Mouse (Mus musculus): ENCODE measurements around the gene Gda.

The Gda gene

DNA sequence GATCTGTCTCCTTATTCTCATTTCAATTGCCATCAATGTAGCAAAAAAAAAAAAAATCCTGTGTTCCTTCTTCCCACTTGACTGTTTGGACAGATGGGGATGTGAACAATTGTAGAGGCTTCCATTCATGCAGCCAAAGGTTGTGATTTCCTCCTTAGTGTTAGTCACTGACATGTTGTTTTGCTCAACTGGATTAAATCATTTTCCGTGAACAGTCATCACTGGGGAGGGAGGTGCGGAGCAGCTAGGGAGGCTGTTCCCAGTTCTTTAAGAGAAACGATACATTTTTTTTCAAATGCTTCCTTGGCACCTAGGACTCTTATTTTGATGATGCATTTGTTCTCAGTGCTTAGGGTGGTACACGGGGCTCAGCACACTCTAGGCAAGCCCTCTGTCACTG lies 15.8 kb downstream of the Gda start:
- DNase-seq (ENCODE audit: low spot score), result no peak

DNA sequence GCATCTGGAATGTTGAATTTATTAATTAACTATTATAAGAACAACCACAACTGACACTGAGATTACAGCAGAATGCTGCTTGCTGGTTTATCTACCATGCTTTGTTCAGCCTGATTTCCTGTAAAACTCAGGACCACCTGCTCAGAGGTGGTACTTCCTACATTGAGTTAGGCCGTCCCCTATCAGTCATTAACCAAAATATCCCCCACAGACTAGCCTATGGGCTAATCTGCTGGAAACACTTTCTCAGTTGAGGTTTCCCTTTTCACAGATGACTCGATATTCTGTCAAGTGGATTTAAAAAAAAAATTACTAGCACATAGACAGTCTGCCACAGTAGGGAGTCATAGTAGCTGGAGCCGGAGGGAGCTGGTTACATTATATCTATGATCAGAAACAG lies 31.5 kb downstream of the Gda start:
- no peak for DNase-seq (ENCODE audit: low spot score)

DNA sequence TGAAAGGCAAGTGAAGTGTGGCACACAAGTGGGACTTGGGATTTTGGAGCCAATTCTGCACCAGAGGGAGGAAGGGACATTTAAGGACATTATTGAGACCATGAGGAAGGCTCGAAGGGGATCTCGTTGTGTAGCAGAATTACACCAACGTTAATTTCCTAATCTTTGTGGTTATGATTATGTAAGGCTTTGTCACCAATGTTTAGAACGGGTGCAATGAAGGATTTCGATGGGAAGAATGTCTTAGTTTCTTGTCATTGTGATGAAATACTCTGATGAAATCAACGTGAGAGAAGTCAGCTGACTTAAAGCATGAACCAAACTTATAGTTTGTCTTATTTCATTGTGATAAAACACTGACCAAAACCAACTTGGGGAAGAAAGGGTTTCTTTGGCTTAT lies 32.4 kb downstream of the Gda start:
- DNase-seq (ENCODE audit: low spot score), result no peak

DNA sequence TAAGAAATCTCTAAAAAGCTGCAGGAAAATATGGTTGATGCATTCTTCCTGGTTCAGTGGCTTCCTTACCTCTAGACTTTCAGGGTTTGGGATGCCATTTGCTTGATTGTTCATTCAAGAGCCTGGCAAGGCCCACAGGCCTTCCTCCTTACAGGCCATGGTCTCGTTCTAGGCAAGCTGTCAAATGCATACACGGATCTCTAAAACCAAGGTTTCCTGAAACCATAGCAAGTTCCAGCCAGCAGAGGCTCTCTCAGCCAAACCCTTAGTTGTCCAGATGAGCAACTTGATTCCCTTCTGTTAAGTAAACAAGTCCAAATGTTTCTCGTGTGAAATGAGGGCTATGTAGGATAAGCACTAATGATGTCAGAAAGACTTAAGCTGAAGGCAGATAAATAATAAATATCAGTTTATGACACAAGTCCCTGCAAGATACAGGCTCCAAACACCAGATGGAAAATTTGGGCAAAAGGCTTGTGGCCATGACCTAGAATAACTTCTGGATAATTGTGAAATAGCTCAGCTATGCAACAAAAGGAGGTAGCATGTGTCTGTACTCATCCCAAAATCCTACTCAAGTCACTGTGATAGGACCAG lies 34.0 kb downstream of the Gda start:
- no peak for DNase-seq (ENCODE audit: low spot score)

DNA sequence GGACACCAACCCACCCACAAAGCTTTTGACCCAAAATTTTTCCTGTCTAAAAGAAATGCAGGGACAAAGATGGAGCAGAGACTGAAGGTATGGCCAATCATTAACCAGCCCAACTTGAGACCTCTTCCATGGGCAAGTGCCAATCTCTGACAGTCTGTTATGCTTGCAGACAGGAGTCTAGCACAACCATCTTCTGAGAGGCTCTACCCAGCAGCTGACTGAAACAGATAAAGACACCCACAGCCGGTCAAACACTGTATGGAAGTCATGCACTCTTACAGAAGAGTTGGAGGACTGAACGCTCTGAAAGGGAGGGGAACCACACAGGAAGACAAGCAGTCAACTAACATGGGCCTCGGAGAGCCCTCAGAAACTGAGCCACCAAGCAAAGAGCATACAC lies 36.7 kb downstream of the Gda start:
- DNase-seq (ENCODE audit: low spot score), result no peak

DNA sequence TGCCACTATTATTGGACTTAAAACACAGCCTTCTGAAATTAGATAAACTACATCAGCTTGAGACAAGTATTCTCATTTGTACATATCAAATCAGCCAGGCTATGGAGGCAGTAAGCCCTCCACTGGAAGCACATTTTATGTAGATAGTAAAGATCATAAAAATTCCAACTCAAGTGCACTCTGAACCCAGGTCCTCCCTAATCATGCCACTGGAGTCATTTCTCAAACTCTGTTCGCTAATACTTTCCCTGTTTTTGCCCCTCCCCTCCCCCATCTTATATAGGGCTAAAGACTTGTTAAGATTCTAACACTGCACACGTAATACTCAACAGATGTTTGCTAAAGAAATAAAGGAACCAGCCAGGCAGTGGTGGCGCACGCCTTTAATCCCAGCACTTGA lies 39.9 kb downstream of the Gda start:
- no peak for DNase-seq (ENCODE audit: low spot score)

DNA sequence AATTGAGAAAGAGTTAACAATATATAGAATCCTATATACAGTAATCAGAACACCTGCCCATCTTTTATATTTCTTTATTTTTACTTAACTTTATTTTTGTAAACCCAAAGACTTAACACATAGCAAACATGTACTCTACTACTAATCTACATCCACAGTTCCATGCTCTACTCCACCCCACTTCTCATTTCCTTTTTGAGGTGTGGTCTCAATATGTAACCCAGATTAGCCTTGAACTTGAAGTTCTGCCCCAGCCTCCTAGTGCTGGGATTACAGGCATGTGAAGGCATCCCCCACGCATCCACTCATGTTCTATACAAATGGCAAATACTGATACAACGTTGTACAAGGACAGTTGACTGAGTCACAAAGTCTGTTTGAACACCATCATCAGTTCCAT lies 40.4 kb downstream of the Gda start:
- no peak for DNase-seq (ENCODE audit: low spot score)

DNA sequence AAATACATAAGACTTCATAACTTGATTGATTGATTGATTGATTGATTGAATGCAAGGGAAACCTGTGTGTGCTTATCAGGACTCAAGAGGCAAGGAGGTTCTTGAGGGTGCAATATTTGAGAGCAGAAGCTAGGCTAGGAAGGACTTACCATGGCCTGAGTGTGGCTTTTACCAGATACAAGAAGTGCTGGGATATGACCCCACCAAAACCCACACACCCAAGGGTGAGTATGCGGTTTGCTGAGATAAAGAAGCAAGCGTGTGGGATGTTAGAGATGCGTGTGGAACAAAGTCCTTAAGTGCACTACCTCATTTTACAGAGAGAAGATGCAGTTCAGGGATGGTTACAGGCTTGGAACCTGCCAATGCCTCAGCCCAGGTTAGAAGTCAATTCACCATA lies 41.0 kb downstream of the Gda start:
- no peak for DNase-seq (ENCODE audit: low spot score)

DNA sequence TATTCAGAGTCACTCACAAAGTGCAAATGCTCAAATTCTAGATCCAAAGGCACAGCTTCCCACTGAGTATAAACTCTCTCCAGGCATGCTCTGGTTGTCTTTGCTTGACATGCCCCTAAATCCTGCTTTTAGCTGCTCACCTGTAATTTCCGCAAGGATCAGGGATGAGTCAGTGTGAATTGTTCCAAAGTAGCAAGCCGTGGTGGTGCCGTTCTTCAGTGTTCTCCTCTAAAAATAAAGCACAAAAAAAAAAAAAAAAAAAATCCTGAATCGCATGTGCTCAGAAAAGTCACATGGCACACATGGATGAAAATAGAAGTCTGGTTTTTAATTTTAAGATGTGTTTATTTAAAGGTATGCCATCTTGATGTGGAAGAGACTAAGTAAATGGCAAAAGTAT lies 47.9 kb downstream of the Gda start:
- no peak for DNase-seq (ENCODE audit: low spot score)

DNA sequence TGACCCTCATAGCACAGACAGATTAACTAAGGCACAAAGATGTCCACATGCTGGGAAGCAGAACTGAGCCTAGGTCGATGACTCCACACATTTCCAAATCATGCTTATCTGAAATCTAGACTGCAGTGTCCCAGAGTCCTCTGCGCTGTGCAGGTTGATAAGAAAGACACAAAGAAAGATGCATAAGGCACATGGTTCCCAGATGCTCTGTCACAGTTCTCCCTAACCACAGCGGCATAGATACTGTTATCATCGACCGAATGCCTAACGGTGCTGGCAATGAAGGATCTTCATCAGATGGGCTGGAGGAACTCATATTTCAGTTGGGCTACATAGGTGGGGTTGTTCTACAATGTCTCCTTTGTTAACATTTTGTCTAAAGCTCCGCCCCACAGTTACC lies 49.5 kb downstream of the Gda start:
- no peak for DNase-seq (ENCODE audit: low spot score)

DNA sequence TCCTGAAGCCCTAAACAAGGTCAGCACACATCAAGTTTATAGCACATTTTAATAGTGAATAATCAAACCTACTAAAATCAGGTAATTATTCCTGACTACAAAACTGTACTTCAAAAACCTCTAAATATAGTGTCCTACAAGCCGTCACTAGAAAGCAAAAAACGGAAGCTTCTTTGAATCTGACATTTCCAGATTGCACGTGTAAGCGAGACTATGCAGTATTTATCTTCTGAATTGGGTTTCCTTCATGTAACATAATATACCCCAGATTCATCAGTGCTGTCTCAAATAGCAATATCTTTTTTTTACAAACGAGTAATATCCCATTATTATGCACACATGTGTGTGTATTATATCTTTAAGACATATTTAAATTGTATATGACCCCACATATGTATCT lies 54.8 kb downstream of the Gda start:
- DNase-seq (ENCODE audit: low spot score), result no peak

DNA sequence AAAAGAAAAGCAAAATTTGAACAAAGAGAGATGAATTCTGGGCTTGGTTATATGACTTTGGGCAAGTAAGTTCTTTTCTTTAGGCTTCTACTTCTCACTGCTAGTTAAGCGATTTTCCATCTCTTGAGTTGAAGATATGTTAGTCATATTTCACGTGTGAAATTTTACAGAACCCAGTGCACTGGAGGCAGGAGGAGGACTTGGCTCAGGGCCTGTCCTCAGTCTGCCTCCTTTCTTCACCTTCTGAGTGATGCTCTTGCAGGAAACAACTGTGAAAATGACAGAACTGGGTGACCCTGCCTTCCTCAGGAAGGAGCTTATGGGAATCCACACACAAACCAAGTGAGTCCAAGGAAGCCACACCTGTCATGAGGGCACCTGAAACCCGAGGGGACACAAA lies 57.9 kb downstream of the Gda start:
- no peak for DNase-seq (ENCODE audit: low spot score)

DNA sequence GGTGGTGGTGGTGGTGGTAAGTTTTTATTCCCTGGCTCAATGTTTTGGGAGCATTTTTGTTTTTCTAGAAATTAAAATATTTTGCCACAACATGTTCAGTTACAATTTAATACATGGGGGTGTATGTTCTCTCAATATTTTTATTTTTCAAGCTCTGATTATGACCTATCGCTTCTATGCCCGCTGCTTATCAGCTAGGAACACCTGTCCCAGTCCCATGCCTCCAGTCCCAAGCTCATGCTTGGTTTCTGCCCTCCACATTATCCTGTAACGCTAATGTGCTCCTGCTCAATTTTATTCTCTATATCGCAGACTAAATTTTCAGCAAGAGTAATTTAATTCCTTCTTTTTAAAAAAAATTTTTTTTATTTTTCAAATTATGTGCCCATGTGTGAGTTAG lies 64.1 kb downstream of the Gda start:
- DNase-seq (ENCODE audit: low spot score), result no peak

DNA sequence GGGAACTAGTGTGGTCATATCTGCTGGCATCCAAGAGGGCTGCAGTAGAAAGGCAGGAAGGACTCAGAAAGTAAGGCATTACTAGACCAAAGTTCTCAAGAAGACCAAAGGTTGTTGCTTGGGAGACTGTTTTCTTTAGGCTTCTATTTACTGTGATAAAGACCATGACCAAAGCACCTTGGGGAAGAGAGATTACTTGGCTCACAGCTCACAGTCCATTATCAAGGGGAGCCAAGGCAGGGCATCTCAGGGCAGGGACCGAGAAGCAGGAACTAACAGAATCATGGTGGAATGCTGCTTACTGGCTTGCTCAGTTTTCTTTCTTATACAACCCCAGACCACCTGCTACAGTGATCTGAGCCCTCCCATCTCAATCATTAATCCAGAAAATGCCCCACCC lies 65.9 kb downstream of the Gda start:
- DNase-seq (ENCODE audit: low spot score), result no peak

DNA sequence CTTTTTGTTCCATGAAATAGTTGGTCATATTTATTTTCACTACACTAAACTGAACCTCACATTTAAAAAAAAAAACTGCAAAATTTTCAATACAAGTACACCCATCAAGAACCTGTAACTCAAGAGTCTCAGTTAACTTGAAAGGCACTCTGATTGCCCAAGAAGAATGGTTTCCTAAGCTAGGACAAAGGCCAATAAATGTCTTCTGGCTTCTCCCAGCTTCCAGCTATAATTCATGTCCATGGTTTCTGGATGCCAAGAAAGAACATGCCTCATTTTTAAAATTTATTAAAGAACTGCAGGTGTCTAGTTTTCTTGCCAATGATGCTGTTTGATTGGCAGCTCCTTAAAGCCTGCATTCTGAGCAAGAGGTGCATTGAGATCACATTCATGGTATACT lies 75.3 kb downstream of the Gda start:
- no peak for DNase-seq (ENCODE audit: low spot score)

DNA sequence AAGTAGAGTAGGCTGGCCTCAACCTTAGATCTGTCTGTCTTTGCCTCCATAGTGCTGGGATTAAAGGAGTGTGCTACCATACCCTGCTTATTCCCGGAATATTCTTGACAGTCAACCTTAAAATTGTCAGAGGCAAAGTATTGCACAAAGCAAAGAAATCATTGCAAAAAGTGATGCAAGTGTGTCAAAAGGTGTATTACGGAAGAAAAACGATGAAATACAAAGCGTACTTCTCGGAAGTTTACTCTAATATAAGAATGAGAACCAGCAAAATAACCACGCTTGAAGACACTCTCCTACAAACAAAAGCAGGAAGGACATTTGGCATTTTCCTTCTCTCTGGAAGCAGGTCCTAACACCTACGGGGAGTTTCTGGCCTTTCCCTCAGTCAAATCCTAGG lies 76.9 kb downstream of the Gda start:
- DNase-seq (ENCODE audit: low spot score), result no peak

DNA sequence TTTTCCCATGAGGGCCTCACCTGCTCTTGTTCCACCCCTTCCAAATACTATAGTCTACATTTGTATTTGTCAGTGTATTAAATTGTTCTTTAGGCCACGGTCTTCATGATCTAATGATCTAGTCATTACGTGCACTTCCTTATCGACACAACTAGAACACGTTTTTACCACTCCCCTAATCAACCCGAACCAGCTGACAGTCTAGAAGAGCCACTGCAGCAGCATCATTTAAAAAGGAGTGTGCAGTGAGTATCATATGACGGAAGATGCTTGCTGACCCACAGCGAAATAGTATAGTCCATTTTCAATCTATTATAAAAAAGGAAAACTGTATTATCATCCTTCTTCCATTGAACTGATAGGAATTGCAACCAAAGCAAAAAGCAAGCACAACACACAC lies 82.3 kb downstream of the Gda start:
- DNase-seq (ENCODE audit: low spot score), result no peak

DNA sequence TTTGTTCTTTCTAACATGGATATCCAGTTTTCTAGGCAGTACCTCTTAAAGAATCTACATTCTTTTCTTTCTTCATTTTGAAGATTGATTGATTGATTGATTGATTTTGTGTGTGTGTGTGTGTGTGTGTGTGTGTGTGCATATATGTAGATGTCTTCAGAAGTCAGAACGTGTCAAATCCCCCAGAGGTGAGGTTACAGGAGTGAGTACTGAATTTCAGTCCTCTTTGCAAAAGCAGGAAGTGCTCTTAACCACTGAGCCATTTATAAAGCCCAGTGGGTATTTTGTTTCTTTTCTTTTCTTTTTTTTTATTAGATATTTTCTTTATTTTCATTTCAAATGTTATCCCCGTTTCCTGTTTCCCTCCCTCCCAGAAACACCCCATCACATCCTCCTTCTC lies 86.4 kb downstream of the Gda start:
- DNase-seq (ENCODE audit: low spot score), result no peak

DNA sequence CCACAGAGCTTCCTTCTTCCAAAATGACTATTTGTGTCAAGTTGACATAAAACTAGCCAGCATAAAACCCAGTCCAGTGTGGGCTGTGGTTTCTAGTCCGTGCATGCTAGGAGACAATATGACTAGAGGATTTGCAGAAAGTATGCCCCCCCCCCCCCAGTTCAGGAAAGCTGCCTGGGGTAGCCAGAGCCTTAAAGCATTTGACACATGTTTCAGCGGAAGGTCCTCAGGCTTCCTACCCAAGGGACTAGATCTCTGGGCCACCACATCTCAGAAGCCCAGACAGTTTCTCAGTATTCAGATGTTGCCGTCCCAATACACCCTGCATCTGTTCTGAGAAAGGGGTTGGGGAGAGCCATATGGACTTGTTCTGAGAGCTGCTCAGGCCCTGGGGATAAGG lies 89.0 kb downstream of the Gda start:
- DNase-seq (ENCODE audit: low spot score), result no peak

DNA sequence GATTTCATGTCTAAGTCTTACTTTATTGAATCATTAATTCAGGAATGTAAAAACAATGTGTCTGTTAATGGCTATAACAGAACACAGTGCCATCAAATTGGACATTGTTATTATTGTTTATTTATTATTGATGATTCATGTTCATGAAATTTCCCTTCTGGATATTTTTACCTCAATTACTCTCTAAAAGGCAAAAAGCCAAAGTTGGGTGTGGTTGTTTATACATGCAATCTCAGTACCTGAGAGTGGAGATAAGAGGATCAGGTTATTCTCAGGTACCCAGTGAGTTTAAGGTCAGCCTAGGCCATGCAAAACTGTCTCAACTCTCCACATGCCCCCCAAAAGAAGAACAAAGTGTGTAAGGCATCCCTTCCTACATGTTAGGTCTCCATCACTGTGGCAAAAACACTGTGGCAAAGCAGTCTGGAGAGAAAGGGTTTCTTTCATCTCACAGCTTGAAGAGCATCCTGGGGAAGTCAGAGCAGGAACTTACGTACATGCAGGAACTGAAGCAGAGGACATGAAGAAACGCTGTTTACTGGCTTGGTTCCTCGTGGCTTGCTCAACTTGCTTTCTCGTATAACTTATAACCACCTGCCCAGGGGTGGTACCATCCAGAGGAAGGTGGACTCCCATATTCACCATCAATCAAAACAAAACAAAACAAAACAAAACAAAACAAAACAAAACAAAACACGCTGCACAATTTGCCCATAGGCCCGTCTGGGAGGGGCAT lies 89.6 kb downstream of the Gda start:
- DNase-seq (ENCODE audit: low spot score), result no peak

DNA sequence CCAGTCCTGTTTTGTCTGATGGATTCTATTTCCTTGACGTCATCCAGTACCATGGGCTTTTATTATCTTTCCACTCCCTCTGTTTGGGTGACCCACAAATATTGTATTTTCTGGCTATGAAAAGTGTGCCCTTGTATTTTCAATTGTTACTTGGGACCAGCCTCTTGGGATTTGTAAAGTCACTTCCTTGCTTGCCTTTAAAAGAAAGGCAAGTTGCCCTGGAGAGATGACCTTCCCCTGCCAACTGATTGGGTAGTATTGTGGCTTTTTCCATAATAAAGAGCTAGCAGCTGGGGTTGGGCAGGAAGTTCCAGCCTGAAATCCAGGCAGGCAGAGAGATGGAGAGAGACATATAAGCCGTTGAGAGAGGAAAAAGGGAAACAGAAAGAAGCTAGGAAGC lies 91.5 kb downstream of the Gda start:
- no peak for DNase-seq (ENCODE audit: low spot score)

DNA sequence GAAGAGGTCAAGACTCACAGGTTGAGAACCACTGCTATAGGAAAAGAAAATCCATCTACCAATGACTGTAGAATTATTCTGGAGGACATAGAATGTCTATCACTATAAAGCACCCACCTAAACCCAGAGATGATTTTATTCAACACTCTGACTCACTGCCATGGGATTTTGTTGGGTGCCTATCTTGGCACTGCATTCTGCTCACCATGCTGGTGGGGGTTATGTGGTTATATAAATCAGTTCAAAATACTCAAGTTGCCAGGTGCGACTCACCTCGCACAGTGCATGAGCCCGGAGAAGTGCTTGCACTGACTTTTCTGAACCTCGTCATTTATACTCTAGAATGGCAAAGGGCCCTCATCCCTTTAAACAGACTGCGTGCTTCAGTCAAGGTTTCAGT lies 94.0 kb downstream of the Gda start:
- DNase-seq (ENCODE audit: low spot score), result no peak

DNA sequence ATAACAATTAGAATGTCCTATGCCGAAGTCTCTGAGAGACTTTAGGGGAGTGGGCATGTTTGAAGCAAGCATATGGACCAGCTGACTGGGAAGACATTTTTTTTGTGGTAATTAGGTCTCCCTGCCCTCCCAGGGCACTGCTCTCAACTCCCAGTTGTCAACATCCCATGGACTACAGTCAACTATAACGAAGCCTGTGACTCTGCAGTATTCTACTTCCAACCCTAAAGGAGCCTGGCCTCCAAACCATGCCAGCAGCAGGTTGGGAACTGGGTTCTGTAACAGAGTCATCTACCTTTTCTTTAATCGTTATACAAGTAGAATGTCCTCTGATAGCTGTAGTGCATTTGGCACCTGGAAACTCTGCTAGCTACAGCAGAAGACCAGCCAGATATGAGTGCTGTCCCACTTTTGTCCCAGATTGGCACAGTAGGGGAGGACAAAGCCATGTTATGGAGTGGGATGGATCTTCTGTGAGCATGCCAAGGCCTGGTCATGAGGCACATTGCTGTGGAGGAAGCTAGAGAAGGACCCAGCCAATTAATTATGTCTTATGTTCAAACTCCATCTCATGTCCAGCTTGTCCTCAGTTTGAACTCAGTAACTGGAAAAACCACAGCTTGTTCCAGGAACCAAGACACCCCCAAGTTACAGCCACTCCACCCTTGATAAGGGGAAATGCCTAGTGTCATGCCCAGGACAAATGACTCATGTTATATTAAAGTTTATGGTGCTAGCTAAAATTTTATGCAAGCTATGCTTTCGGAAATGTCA lies 96.6 kb downstream of the Gda start:
- no peak for DNase-seq (ENCODE audit: low spot score)
